Mouse (Mus musculus) G1E-ER4 (cell line): ENCODE measurements around the gene Clic5. TPM values are rescaled to one million over a fixed set of nuclear protein-coding genes. Genes with fewer than 3 reads are reported as not detected.

ENCODE experiments used
- GATA1 ChIP-seq: IDR thresholded peaks from one replicate; pipeline ENCODE4 v1.8.0; 2012; ENCODE audit warnings: low read length, inconsistent platforms
- polyA plus RNA-seq: library from polyadenylated mRNA; stranded (reverse); fragments of >175 nt; gene quantifications from 2 replicates; pipeline ENCODE4 v1.2.3, GENCODE M21; 2012

Clic5 gene
- not detected in 2 replicates for polyA plus RNA-seq

- TF ChIP-seq GATA1: no peak
Observed at GRCm38 (mm10) chr17:44188042-44188768, at the start of gene Clic5. Gene Clic5, plus strand, starts transcription at chr17:44188584.

DNA sequence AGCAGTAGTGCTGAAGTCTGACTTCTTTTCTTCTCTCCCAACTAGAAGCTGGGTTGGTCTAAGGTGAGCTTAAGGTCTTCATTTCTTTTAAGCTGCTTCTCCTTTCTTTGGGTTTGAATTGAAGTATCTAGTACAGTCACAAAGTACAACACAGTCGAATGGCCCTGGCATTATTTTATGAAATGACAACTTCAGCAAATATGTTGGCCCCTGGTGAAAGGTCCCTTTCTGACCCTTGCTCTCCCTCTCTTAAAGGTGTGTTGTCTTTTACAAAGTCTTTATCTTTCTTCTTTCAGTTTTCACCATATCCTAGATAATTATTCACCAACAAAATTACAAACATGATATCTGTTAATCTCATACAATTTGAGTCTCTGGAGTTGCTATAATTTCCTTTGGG, 42.6 kb upstream of the Clic5 start:
- no peak for TF ChIP-seq GATA1

- TF ChIP-seq GATA1: no peak
Observed at GRCm38 (mm10) chr17:44148109-44148846, 40.1 kb upstream of the Clic5 start.

- no peak for TF ChIP-seq GATA1
Observed at GRCm38 (mm10) chr17:44151130-44151529, 37.3 kb upstream of the Clic5 start.

DNA sequence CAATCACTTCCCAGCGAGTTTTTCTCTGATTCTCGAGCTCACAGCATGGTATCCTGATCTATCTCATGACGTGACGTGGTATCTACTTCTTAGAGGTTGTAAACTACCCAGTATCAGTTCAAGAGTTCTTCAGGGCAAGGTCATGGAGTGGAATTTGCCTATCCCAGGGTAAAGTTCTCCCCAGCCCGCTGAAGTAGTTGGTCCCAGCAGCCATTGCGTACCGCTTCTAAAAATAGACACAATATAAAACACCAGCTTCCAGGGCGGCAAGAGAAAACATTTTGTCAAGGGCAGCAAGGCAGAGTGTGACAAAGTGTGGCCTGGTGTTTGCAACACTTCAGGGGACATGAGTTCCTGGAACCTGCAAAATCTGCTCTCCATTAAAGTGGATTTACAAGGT, 36.5 kb upstream of the Clic5 start:
- no peak for TF ChIP-seq GATA1

DNA sequence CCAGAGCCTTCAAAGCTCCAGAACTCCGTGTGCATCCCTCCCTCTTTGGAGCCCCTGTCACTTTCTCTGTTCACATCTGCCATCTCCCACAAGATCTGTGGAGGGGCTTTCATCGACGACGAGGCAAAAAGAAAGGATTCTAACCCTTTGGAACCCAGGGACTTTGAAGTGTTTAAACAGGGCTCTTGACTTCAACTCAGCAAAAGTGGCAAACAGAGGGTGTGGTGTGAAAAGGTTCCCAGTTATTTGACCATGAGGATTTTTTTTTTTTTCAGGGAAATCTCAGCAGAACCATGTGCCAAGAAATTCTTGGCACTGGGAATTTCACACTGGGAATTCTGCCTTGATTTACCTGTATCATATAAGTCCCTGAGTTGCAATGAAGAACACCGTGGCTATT, 34.5 kb upstream of the Clic5 start:
- TF ChIP-seq GATA1: no peak

DNA sequence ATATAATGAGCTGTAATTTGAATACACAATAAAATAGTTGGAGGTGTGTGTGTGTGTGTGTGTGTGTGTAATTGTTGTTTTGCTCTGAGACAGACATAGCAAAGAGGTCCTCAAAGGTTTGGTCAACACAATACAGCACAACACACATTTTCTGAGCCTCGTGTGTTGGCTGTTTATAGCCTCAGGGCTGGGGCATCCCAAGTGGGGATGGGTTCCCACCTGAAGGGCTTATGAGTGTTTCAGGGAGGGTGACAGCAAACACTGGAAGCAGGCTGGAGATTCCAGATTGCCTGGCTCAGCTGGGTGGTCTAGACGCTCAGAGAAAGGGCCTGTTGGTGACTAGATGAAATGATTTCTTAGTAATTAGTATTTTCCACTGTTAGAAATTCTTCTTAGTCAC, 33.2 kb upstream of the Clic5 start:
- no peak for TF ChIP-seq GATA1

GRCm38 (mm10) chr17:44158186-44158585, 30.2 kb upstream of the Clic5 start:
- TF ChIP-seq GATA1: no peak

- TF ChIP-seq GATA1: no peak
Observed at GRCm38 (mm10) chr17:44160449-44160848, 27.9 kb upstream of the Clic5 start.

- TF ChIP-seq GATA1: no peak
Observed at GRCm38 (mm10) chr17:44162514-44162913, 25.9 kb upstream of the Clic5 start.

- TF ChIP-seq GATA1: no peak
Observed at GRCm38 (mm10) chr17:44162935-44163334, 25.4 kb upstream of the Clic5 start.

GRCm38 (mm10) chr17:44165730-44166347, 22.5 kb upstream of the Clic5 start:
- no peak for TF ChIP-seq GATA1

DNA sequence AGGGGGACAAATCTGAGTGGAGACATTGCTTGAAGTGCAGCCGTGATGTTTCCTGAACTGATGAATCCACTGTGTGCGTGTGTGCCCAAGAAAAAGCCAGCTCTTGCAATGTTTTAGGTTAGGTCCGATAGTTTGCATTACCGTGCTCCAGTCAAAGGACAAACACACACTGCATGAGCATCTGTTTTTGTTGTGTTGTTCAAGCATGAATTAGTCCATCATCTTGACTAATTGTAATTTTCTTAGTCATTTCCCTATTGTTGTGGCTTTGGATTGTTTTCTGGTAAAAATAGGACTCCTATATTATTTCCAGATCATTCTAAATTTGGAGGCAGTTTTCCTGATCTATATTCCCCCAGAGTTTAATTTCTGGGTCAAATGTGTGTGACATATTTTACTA, 18.7 kb upstream of the Clic5 start:
- TF ChIP-seq GATA1: no peak

DNA sequence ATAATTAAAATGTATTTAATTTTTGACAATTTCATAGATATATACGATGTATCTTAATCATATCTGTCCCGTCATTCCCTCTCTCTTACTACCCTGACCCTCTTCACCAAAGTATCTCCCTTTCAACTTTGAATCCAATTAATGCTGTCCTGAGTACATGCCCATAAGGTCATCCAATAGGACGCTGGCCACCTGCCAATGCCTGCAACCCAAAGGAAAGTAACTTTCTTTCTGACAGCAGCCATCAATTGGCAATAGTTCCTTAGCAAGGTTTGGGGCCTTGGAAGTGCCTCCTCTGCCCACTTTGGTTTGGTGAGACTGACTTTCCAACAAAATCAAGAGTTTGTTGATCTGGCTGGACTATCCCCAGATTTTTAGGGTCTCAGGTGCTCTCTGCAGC, 18.1 kb upstream of the Clic5 start:
- no peak for TF ChIP-seq GATA1

DNA sequence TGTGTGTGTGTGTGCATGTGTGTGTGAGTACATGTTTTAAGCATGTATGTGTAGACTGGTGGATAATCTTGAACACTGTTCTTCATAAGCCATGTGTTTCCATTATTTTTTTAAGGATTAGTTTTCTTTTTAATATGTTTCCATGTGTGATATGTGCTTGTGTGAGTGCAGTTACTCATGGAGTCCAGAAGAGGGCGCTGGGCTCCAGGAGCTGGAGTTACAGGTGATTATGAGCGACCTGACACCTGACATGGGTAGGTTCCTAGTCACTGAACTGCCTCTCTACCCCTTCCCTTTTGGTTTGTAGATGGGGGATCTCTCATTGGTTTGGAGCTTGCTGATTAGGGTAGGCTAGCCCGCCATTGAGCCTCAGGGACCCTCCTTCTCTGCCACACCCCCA, 16.5 kb upstream of the Clic5 start:
- no peak for TF ChIP-seq GATA1

GRCm38 (mm10) chr17:44173341-44173740, 15.0 kb upstream of the Clic5 start:
- no peak for TF ChIP-seq GATA1

DNA sequence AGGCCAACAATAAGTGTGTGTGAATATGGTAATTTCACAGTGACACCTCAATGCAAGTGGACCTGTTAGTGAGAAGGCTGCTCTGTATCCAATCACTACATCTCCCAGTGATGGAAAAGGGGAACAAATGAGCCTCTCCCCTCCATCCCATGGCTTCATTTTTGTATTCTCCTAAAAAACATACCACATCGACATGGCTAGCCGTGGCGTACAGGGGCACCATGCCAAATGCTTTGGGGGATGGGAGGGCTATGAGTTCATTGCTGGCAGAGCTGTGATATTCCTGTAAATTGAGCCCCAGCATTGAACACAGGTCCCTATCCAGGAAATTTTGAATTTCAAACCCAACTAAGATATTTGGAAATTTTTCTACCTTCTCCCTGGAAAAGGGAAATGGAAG, 11.1 kb upstream of the Clic5 start:
- TF ChIP-seq GATA1: no peak
